Mouse (Mus musculus) erythroblast, embryonic 14.5 days (primary cell): ENCODE measurements around the gene Gfod2.

Source experiments
- GATA1 ChIP-seq: IDR thresholded peaks from 2 replicates; pipeline ENCODE4 v1.6.1; 2012; ENCODE audit warnings: low read length, inconsistent platforms, mixed read lengths
- TAL1 ChIP-seq: IDR thresholded peaks from 3 replicates; pipeline ENCODE4 v1.6.1; 2012; ENCODE audit warnings: low read length, inconsistent platforms, mixed read lengths

DNA sequence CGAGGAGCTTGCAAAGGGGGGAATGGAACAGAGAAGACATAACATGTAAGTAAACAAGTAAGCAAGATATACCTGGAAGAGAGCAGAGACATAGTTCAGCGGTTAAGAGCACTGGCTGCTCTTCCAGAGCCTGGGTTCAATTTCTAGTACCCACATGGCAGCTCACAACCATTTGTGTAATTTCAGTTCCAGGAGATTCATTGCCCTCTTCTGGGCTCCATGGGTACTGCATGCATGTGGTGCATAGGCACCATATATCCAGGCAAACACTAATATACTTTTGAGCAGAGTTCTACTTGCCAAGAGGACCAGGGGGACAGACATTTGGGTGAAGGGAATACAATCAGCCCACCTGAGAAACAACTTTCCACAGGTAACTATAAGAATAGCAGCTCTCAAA lies 29.8 kb upstream of the Gfod2 start:
- TF ChIP-seq GATA1 (no peak), TAL1 (no peak)
